Mouse (Mus musculus): Measurements from ENCODE around the gene Arhgap28.
"Not testable (repeated sequence)": the region's sequence is repeated elsewhere in the genome, so short reads cannot be mapped to it uniquely, and the experiment has no call there.

DNA sequence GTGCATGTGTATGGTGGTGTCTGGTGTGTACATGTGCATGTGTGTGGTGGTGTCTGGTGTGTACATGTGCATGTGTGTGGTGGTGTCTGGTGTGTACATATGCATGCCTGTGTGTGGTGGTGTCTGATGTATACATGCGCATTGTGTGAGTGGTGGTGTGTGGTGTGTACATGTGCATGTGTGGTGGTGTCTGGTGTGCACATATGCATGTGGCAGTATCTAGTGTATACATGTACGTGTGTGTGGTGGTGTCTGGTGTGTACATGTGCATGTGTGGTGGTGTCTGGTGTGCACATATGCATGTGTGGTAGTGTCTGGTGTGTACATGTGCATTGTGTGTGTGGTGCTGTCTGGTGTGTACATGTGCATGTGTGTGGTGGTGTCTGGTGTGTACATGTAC, 162.4 kb downstream of the Arhgap28 start:
- not testable (repeated sequence) for TF ChIP-seq CTCF (IDR thresholded peaks at IDR 0.05; ENCODE audit: low read depth, low read length); GATA1 (IDR thresholded peaks at IDR 0.05; ENCODE audit: borderline replicate concordance, low read length); TAL1 (conservative IDR thresholded peaks at IDR 0.05; ENCODE audit: low read depth, low read length)
- peak; percentile 27; the same call in 1 of the 2 replicates for TF ChIP-seq POLR2AphosphoS5 (IDR thresholded peaks at IDR 0.05; ENCODE audit: insufficient replicate concordance, low read depth, low read length)

Data from G1E (cell line).